Mouse (Mus musculus): ENCODE measurements around the gene Rab3il1.

The Rab3il1 gene

GRCm38 (mm10) chr19:9984111-9985055 is 17.1 kb upstream of the Rab3il1 start:
- DNase-seq = no peak

- DNase-seq = no peak
Observed at GRCm38 (mm10) chr19:9985190-9985899, 16.1 kb upstream of the Rab3il1 start.

GRCm38 (mm10) chr19:9985900-9986421 is 15.5 kb upstream of the Rab3il1 start:
- DNase-seq = no peak

- DNase-seq = no peak
Observed at GRCm38 (mm10) chr19:9987192-9987591, 14.3 kb upstream of the Rab3il1 start.

GRCm38 (mm10) chr19:9987593-9987992 is 13.9 kb upstream of the Rab3il1 start:
- DNase-seq = no peak

- DNase-seq = peak; percentile 40
Observed at GRCm38 (mm10) chr19:9989171-9989883, 12.1 kb upstream of the Rab3il1 start.

GRCm38 (mm10) chr19:9989884-9990256 is 11.6 kb upstream of the Rab3il1 start:
- no peak for DNase-seq

GRCm38 (mm10) chr19:9991304-9991703 is 10.2 kb upstream of the Rab3il1 start:
- DNase-seq = peak; percentile 84

- no peak for DNase-seq
Observed at GRCm38 (mm10) chr19:9992011-9992958, 9.2 kb upstream of the Rab3il1 start.

- peak; percentile 86 for DNase-seq
Observed at GRCm38 (mm10) chr19:9993036-9993656, 8.3 kb upstream of the Rab3il1 start.

- DNase-seq = no peak
Observed at GRCm38 (mm10) chr19:9997204-9998062, 4.0 kb upstream of the Rab3il1 start.

GRCm38 (mm10) chr19:9998063-9998416 is 3.4 kb upstream of the Rab3il1 start:
- DNase-seq = no peak

GRCm38 (mm10) chr19:9998736-9999486 is 2.6 kb upstream of the Rab3il1 start:
- no peak for DNase-seq

- DNase-seq = no peak
Observed at GRCm38 (mm10) chr19:10000330-10000729, 1.1 kb upstream of the Rab3il1 start.

- DNase-seq = no peak
Observed at GRCm38 (mm10) chr19:10003696-10004095, 2.2 kb downstream of the Rab3il1 start.

- DNase-seq = no peak
Observed at GRCm38 (mm10) chr19:10011408-10011807, 9.9 kb downstream of the Rab3il1 start.

- no peak for DNase-seq
Observed at GRCm38 (mm10) chr19:10012827-10013278, 11.4 kb downstream of the Rab3il1 start.

- DNase-seq = no peak
Observed at GRCm38 (mm10) chr19:10013348-10013747, 11.9 kb downstream of the Rab3il1 start.

GRCm38 (mm10) chr19:10013913-10014312 is 12.4 kb downstream of the Rab3il1 start:
- DNase-seq = no peak

- DNase-seq = no peak
Observed at GRCm38 (mm10) chr19:10014824-10015223, 13.4 kb downstream of the Rab3il1 start.
